Mouse (Mus musculus) CH12.LX (cell line): Measurements from ENCODE around the gene Naa35.

Source experiments
- CTCF ChIP-seq, 2 experiments: IDR thresholded peaks in 1 of 2; conservative IDR thresholded peaks in 1 of 2; 2 replicates each; pipeline ENCODE4 v1.5.1; 2011 to 2012; ENCODE audit warnings: low read depth in 2 of 2, low read length in 2 of 2, improper control_type of control experiment in 1 of 2, inconsistent platforms in 1 of 2, mild to moderate bottlenecking in 1 of 2, moderate library complexity in 1 of 2
- E2F4 ChIP-seq: IDR thresholded peaks from 2 replicates; pipeline ENCODE4 v1.6.1; 2011; ENCODE audit warnings: low read depth, low read length, improper control_type of control experiment; ENCODE audit not compliant: insufficient replicate concordance
- EP300 ChIP-seq: IDR thresholded peaks from 2 replicates; pipeline ENCODE4 v1.6.1; 2011; ENCODE audit warnings: low read length, improper control_type of control experiment
- ETS1 ChIP-seq: conservative IDR thresholded peaks from 2 replicates; pipeline ENCODE4 v1.6.1; 2012; ENCODE audit warnings: low read depth, mild to moderate bottlenecking, inconsistent platforms, low read length, improper control_type of control experiment, moderate library complexity
- MAX ChIP-seq: IDR thresholded peaks from 2 replicates; pipeline ENCODE4 v1.6.1; 2011; ENCODE audit warnings: low read length, improper control_type of control experiment
- MAZ ChIP-seq: IDR thresholded peaks from 2 replicates; pipeline ENCODE4 v1.6.1; 2012; ENCODE audit warnings: low read depth, mild to moderate bottlenecking, inconsistent platforms, low read length, improper control_type of control experiment, moderate library complexity
- POLR2A ChIP-seq: IDR thresholded peaks from 2 replicates; pipeline ENCODE4 v1.6.1; 2011; ENCODE audit warnings: low read depth, mild to moderate bottlenecking, improper control_type of control experiment, low read length
- POLR2AphosphoS2 ChIP-seq: IDR thresholded peaks from 2 replicates; pipeline ENCODE4 v1.6.1; 2011; ENCODE audit warnings: low read depth, low read length, improper control_type of control experiment

GRCm38 (mm10) chr13:59679908-59680307, 94.8 kb downstream of the Naa35 start:
- TF ChIP-seq ETS1 (no peak), POLR2A (no peak), POLR2AphosphoS2 (no peak), MAZ (no peak), CTCF (conservative IDR thresholded peaks at IDR 0.05 in 1 of 2, IDR thresholded peaks at IDR 0.05 in 1 of 2; ENCODE audit: low read depth in 2 of 2, low read length in 2 of 2) (no peak), MAX (no peak), EP300 (no peak), E2F4 (no peak)
